Mouse (Mus musculus): ENCODE data around the gene Galnt2. TPM values are rescaled to one million over a fixed set of nuclear protein-coding genes. Genes with fewer than 3 reads are reported as not detected.

The Galnt2 gene
- total RNA-seq (2022) = 10 to 100 TPM; 33.7 to 48.5 (median 40.8) TPM

- peak; percentile 79 to 88 for DNase-seq (ENCODE audit: low spot score in 2 of 2)
These were observed at the start of gene Galnt2 for GRCm38 (mm10) chr8:124231176-124231484. Gene Galnt2 (plus strand): TSS chr8:124231391.

- DNase-seq (ENCODE audit: low spot score in 2 of 2) = no peak
These were observed 49.4 kb upstream of the Galnt2 start for GRCm38 (mm10) chr8:124181751-124182150.

- peak in 1 of 2 experiments; percentile 39 for DNase-seq (ENCODE audit: low spot score in 2 of 2)
These were observed 49.0 kb upstream of the Galnt2 start for GRCm38 (mm10) chr8:124182224-124182623.

- peak; percentile 35 to 46 for DNase-seq (ENCODE audit: low spot score in 2 of 2)
These were observed 47.1 kb upstream of the Galnt2 start for GRCm38 (mm10) chr8:124184078-124184477.

GRCm38 (mm10) chr8:124184507-124184906 is 46.7 kb upstream of the Galnt2 start:
- no peak for DNase-seq (ENCODE audit: low spot score in 2 of 2)

- no peak for DNase-seq (ENCODE audit: low spot score in 2 of 2)
These were observed 46.1 kb upstream of the Galnt2 start for GRCm38 (mm10) chr8:124185081-124185480.

- no peak for DNase-seq (ENCODE audit: low spot score in 2 of 2)
These were observed 40.8 kb upstream of the Galnt2 start for GRCm38 (mm10) chr8:124190388-124190787.

GRCm38 (mm10) chr8:124192242-124192641 is 38.9 kb upstream of the Galnt2 start:
- DNase-seq (ENCODE audit: low spot score in 2 of 2) = peak in 1 of 2 experiments; percentile 26

- peak; percentile 59 to 62 for DNase-seq (ENCODE audit: low spot score in 2 of 2)
These were observed 38.2 kb upstream of the Galnt2 start for GRCm38 (mm10) chr8:124192976-124193375.

- DNase-seq (ENCODE audit: low spot score in 2 of 2) = no peak
These were observed 37.2 kb upstream of the Galnt2 start for GRCm38 (mm10) chr8:124193992-124194391.

GRCm38 (mm10) chr8:124196195-124196594 is 35.0 kb upstream of the Galnt2 start:
- DNase-seq (ENCODE audit: low spot score in 2 of 2) = no peak

GRCm38 (mm10) chr8:124196797-124197196 is 34.4 kb upstream of the Galnt2 start:
- peak in 1 of 2 experiments; percentile 31 for DNase-seq (ENCODE audit: low spot score in 2 of 2)

GRCm38 (mm10) chr8:124198230-124198629 is 33.0 kb upstream of the Galnt2 start:
- no peak for DNase-seq (ENCODE audit: low spot score in 2 of 2)

GRCm38 (mm10) chr8:124200400-124200799 is 30.8 kb upstream of the Galnt2 start:
- no peak for DNase-seq (ENCODE audit: low spot score in 2 of 2)

GRCm38 (mm10) chr8:124201706-124202105 is 29.5 kb upstream of the Galnt2 start:
- no peak for DNase-seq (ENCODE audit: low spot score in 2 of 2)

GRCm38 (mm10) chr8:124202895-124203294 is 28.3 kb upstream of the Galnt2 start:
- DNase-seq (ENCODE audit: low spot score in 2 of 2) = no peak

- no peak for DNase-seq (ENCODE audit: low spot score in 2 of 2)
These were observed 27.1 kb upstream of the Galnt2 start for GRCm38 (mm10) chr8:124204001-124204601.

GRCm38 (mm10) chr8:124212148-124212547 is 19.0 kb upstream of the Galnt2 start:
- no peak for DNase-seq (ENCODE audit: low spot score in 2 of 2)

GRCm38 (mm10) chr8:124216951-124217350 is 14.2 kb upstream of the Galnt2 start:
- no peak for DNase-seq (ENCODE audit: low spot score in 2 of 2)

GRCm38 (mm10) chr8:124229883-124230282 is 1.3 kb upstream of the Galnt2 start:
- no peak for DNase-seq (ENCODE audit: low spot score in 2 of 2)

GRCm38 (mm10) chr8:124230496-124231175 is 555 bp upstream of the Galnt2 start:
- no peak for DNase-seq (ENCODE audit: low spot score in 2 of 2)

GRCm38 (mm10) chr8:124231485-124232279 is 491 bp downstream of the Galnt2 start:
- DNase-seq (ENCODE audit: low spot score in 2 of 2) = peak in 1 of 2 experiments; percentile 40

GRCm38 (mm10) chr8:124232280-124232600 is 1.0 kb downstream of the Galnt2 start:
- DNase-seq (ENCODE audit: low spot score in 2 of 2) = no peak
